Mouse (Mus musculus) left cerebral cortex, postnatal 14 days (tissue): ENCODE results near the gene Cd164. TPM values are rescaled to one million over a fixed set of nuclear protein-coding genes. Genes with fewer than 3 reads are reported as not detected.

Source experiments
- DNase-seq, 2 experiments: peaks; one replicate each; pipeline ENCODE4 v3.0.0; 2021 to 2022; ENCODE audit warnings: low spot score in 2 of 2, mixed read lengths in 1 of 2
- intact Hi-C: fragments of 180-260 bp; cut with DNase I; formaldehyde crosslinking; loops from one replicate; pipeline ENCODE4 v1.15.1; 2025
- total RNA-seq, 2 experiments: library from RNA; stranded (reverse); gene quantifications; 2 replicates each; pipeline ENCODE4 v1.2.3; 2021

Gene Cd164
- total RNA-seq, 2 experiments from 2014 or later = 56.1 to 57.1 TPM

GRCm38 (mm10) chr10:41538986-41539385 is 19.8 kb downstream of the Cd164 start:
- no peak for DNase-seq
- intact Hi-C loops = no loop called here

- no peak for DNase-seq
- intact Hi-C loops = no loop called here
Observed at GRCm38 (mm10) chr10:41542057-41542456, 22.8 kb downstream of the Cd164 start.

GRCm38 (mm10) chr10:41543439-41543838 is 24.2 kb downstream of the Cd164 start:
- intact Hi-C loops = no loop called here
- no peak for DNase-seq

- intact Hi-C loops = no loop called here
- no peak for DNase-seq
Observed at GRCm38 (mm10) chr10:41543844-41544243, 24.6 kb downstream of the Cd164 start.

GRCm38 (mm10) chr10:41544481-41545190 is 25.4 kb downstream of the Cd164 start:
- intact Hi-C loops = no loop called here
- DNase-seq = no peak

- DNase-seq = no peak
- intact Hi-C loops = no loop called here
Observed at GRCm38 (mm10) chr10:41545224-41545755, 26.1 kb downstream of the Cd164 start.

- intact Hi-C loops = no loop called here
- no peak for DNase-seq
Observed at GRCm38 (mm10) chr10:41546396-41547165, 27.4 kb downstream of the Cd164 start.

- DNase-seq = no peak
- intact Hi-C loops = no loop called here
Observed at GRCm38 (mm10) chr10:41550711-41551110, 31.5 kb downstream of the Cd164 start.

GRCm38 (mm10) chr10:41552319-41552718 is 33.1 kb downstream of the Cd164 start:
- intact Hi-C loops = no loop called here
- DNase-seq = no peak

- intact Hi-C loops = no loop called here
- peak; percentile 40 to 56 for DNase-seq
Observed at GRCm38 (mm10) chr10:41552847-41553589, 33.8 kb downstream of the Cd164 start.

GRCm38 (mm10) chr10:41553711-41554110 is 34.5 kb downstream of the Cd164 start:
- intact Hi-C loops = no loop called here
- DNase-seq = peak in 1 of 2 experiments; percentile 5

GRCm38 (mm10) chr10:41555081-41555480 is 35.9 kb downstream of the Cd164 start:
- intact Hi-C loops = no loop called here
- DNase-seq = no peak

GRCm38 (mm10) chr10:41558401-41558800 is 39.2 kb downstream of the Cd164 start:
- DNase-seq = no peak
- intact Hi-C loops = no loop called here

GRCm38 (mm10) chr10:41561701-41562395 is 42.6 kb downstream of the Cd164 start:
- intact Hi-C loops = no loop called here
- DNase-seq = no peak

- DNase-seq = no peak
- intact Hi-C loops = no loop called here
Observed at GRCm38 (mm10) chr10:41565141-41565540, 45.9 kb downstream of the Cd164 start.

GRCm38 (mm10) chr10:41568306-41568705 is 49.1 kb downstream of the Cd164 start:
- intact Hi-C loops = no loop called here
- no peak for DNase-seq

GRCm38 (mm10) chr10:41571065-41571464 is 51.9 kb downstream of the Cd164 start:
- intact Hi-C loops = no loop called here
- no peak for DNase-seq

- DNase-seq = no peak
- intact Hi-C loops = no loop called here
Observed at GRCm38 (mm10) chr10:41572274-41572673, 53.1 kb downstream of the Cd164 start.

- DNase-seq = peak; percentile 33 to 38
- intact Hi-C loops = no loop called here
Observed at GRCm38 (mm10) chr10:41573190-41573589, 54.0 kb downstream of the Cd164 start.
